Mouse (Mus musculus): ENCODE measurements around the gene Drg2.

Gene Drg2

DNA sequence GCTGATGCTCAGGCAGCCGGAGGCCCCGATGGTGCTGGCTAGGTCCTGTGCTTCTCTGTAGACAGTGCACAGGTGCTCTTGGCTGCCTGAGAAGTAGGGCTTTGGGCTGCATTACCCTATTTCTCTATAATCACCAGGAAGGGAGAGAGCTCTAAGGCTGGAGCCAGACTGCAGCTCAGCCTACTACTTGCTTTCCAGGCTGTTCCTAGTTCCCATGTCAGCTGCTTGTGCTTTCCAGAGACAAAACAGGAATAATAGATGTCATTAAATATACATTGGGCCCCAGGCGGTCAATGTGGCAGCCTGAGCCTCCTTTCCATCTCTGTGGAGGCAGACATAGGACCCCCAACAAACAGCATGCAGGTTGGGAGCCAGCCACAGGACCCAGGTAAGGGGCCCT lies 14.6 kb downstream of the Drg2 start, which contains the start of gene Myo15:
Gene Myo15, plus strand, starts transcription at position 301 of the 400 bp plus-strand sequence.
- no peak for DNase-seq (ENCODE audit: extremely low spot score)

DNA sequence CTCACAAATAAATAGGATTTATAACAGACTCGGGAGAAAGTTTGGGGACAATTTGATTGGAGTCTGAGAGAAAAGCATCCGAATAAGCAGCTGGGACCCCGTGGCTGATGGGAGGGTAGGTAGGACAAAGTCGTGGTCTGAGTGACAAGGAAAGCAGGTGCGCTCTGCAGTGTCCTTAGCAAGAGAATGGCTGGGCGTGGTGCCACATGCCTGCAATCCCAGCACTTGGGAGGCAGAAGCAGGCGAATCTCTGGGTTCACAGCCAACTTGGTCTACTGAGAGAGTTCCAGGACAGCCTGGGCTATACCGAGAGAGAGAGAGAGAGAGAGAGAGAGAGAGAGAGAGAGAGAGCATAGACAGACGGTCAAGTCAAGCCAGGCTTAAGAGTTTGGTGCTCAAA lies 16.4 kb downstream of the Drg2 start:
- no peak for DNase-seq (ENCODE audit: extremely low spot score)

DNA sequence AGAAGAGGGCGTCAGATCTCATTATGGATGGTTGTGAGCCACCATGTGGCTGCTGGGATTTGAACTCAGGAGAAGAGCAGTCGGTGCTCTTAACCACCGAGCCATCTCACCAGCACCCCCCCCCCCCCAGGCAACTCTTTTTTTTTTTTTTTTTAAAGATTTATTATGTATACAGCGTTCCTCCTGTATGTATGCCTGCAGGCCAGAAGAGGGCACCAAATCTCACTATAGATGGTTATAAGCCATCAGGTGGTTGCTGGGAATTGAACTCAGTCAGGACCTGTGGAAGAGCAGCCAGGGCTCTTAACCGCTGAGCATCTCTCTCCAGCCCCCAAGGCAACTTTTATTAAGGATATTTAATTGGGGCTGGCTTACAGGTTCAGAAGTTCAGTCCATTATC lies 20.1 kb downstream of the Drg2 start:
- no peak for DNase-seq (ENCODE audit: extremely low spot score)

GRCm38 (mm10) chr11:60475668-60476362 lies 21.4 kb downstream of the Drg2 start:
- no peak for DNase-seq (ENCODE audit: extremely low spot score)

DNA sequence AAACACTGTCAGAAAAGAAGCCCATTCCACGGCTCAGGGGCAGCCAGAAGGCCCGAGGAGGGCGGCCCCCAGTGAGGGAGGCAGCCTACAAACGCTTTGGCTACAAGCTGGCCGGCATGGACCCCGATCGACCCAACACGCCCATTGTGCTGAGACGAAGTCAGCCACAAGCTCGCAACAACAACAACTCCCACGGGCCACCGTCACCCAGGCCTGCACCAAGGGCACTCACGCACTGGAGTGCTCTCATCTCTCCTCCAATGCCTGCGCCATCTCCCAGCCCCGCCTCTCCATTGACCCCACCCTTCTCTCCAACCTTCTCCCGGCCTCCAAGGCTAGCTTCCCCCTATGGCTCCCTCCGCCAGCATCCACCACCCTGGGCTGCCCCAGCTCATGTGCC lies 23.7 kb downstream of the Drg2 start:
- DNase-seq (ENCODE audit: extremely low spot score): peak; percentile 28

DNA sequence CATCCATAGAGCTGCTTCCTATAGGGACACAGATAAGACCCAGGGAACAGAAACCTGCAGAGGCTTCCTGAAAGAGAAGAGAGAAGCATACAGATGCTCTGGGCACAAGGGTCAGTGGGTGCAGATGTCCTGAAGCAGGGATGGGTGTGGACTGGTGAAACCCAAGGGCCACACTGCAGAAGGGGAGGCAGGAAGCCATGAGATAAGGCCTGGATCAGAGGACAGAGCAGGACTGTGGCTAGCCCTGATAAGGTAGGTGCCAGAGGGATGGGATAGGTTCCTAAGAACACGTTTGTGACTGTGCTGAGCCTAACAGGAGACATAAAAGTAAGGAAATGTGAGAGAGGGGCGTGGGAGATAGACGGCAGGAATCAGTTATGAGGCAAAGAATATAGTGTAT lies 31.9 kb downstream of the Drg2 start:
- no peak for DNase-seq (ENCODE audit: extremely low spot score)

DNA sequence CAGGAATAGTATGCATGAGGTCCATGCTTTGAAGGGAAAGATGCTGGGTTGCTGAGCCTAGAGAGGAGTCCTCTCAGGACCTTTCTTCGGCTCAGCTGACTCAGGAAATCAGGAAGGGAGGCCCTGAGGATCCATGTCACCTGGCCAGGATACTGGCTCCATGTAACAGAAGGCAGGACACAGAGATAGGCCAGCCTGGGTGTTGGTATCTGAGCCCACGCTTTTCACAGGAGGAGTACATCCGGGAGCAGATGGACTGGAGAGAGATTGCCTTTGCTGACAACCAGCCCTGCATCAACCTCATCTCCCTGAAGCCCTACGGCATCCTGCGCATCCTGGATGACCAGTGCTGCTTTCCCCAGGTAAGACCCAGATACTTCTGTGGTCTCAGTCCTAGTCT lies 38.3 kb downstream of the Drg2 start:
- no peak for DNase-seq (ENCODE audit: extremely low spot score)

DNA sequence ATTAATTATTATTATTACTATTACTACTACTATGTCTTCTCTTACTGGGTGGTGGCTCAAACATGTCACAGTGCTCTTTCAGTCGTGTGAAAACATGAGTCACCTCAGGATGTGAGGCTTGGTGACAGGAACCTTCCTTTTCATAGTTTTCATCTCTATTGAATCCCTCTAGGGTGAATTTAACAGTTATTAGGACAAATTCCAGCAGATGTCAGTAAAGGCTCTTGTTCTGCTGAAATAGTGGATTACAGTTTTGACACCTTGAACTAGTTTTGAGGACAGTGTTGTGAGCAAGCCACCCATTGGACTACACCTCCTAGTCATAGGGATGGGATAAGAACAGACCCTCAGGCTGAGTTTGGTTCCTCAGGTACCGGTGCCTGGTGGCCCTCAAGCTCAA lies 41.3 kb downstream of the Drg2 start:
- no peak for DNase-seq (ENCODE audit: extremely low spot score)

GRCm38 (mm10) chr11:60507281-60507680 lies 52.9 kb downstream of the Drg2 start:
- no peak for DNase-seq (ENCODE audit: extremely low spot score)

- peak; percentile 14 for DNase-seq (ENCODE audit: extremely low spot score)
Observed at GRCm38 (mm10) chr11:60508950-60509349, 54.6 kb downstream of the Drg2 start.

GRCm38 (mm10) chr11:60509500-60509899 lies 55.1 kb downstream of the Drg2 start:
- peak; percentile 22 for DNase-seq (ENCODE audit: extremely low spot score)

DNA sequence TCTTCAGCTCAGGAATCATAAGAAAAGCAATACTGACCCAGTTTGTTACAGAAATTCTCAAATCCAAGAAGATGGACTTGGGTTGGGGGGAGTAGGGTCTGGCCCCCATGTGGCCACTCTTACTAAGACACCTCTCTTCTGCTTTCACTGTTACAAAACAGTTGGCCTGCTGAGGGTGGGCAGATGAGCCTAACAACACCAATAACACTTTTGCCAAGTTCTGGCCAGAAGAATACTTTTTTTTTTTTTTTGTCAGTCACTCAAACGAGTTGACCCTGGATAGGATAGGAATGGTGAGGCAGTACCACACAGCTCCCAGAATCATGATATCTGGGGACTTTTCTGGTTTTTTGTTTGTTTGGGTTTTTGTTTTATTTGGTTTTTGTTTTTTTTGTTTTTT lies 57.5 kb downstream of the Drg2 start:
- DNase-seq (ENCODE audit: extremely low spot score): no peak

- DNase-seq (ENCODE audit: extremely low spot score): no peak
Observed at GRCm38 (mm10) chr11:60512520-60512919, 58.1 kb downstream of the Drg2 start.

GRCm38 (mm10) chr11:60514941-60515340 lies 60.5 kb downstream of the Drg2 start:
- DNase-seq (ENCODE audit: extremely low spot score): no peak

DNA sequence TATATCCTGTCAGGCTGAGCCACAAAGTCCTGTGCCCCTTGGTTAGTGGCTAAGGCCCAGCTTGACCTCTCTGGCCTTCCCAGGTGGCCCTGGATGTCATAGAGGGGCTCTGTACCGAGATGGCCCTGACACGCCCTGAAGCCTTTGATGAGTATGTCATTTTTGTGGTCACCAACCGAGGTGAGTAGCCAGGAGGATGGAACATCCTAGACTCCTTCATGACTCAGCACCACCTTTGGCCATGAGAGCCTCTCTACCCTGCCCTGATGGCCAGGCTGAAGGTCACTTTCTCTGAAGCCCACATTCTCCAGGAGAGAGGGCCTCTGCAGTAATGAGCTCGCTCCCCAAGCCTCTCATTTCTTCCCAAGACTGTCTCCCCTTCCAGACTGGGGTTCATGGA lies 63.9 kb downstream of the Drg2 start:
- DNase-seq (ENCODE audit: extremely low spot score): no peak

Data from embryo, embryonic 9.5 days (tissue).